Comparison of ENCODE assay signal across 8 mouse cellular contexts in the genomic region with DNA sequence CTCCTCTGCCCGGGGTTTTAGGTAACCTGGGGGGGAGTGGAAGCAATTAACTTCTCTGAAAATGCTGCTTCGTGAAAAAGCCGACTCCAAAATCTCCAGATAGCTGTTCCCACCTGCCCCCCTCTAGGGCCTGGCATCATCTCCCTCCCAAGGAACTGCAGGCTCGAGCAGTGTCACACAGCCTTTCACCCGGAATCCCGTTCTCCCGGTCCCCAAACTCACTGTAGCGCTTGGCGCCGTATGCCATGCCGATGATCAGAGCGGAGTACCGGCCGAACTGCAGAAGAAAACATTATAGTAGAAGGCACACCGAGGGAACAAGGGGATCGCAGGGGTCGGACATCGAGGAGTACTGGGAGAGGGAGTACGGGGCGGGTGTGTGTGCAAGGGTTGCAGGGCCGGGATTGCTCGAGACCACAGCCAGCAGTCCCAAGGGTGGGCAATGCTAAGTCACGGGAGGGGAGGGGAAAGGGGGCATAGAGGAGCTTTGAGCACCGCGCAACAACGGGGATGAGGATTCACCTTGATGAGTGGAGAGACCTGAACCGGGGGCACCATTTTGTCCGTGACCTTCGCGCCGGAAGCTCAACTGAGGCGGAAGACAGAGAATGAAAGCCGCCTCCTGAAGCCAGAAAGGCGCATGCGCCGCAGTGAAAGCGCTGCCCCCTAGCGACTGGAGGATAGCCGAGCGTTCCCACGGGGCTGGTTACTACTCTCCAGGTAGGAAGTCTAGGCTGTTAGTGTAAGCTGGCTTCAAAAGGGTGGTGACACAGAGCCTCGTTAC. TPM values are rescaled to one million over a fixed set of nuclear protein-coding genes. Genes with fewer than 3 reads are reported as not detected.
A peak's percentile ranks its signal among the peaks of the same experiment; 100 is the strongest.
DNase-seq lines count a peak whose midpoint lies in the region; ATAC-seq and TF ChIP-seq lines count a peak whose summit lies in the region.

A gene (minus strand): TSS at position 645 of the 784 bp plus-strand sequence.

- peak; percentile 99 for TF ChIP-seq CTCF in liver, embryonic 14.5 days (IDR thresholded peaks at IDR 0.05; ENCODE audit: low read depth)
- peak; percentile 96 for TF ChIP-seq CTCF in stomach, postnatal 0 days (IDR thresholded peaks at IDR 0.05; ENCODE audit: low read depth)

- WGBS in forebrain, embryonic 10.5 days, result 1% methylated on average over 42 of the region's 42 CpGs
- WGBS in heart, embryonic 15.5 days, result under 1% methylated on average over 42 of the region's 42 CpGs
- WGBS in liver, embryonic 14.5 days (ENCODE audit: insufficient replicate concordance), result under 1% methylated on average over 42 of the region's 42 CpGs
- WGBS in neural tube, embryonic 11.5 days, result under 1% methylated on average over 42 of the region's 42 CpGs
- WGBS in stomach, postnatal 0 days, result under 1% methylated on average over 42 of the region's 42 CpGs

- H3K9ac ChIP-seq in heart, embryonic 15.5 days, result peak within 1 kb of the TSS; percentile 75
- peak within 1 kb of the TSS; percentile 88 for H3K9ac ChIP-seq in liver, embryonic 14.5 days (replicated peaks)
- H3K9ac ChIP-seq in neural tube, embryonic 11.5 days (ENCODE audit: low read length), result peak within 1 kb of the TSS; percentile 88
- peak within 1 kb of the TSS; percentile 93 for H3K9ac ChIP-seq in stomach, postnatal 0 days (ENCODE audit: low read length)

- no peak for TF ChIP-seq EP300 in liver, embryonic 14.5 days (IDR thresholded peaks at IDR 0.05; ENCODE audit: low read depth)
- TF ChIP-seq EP300 in stomach, postnatal 0 days (optimal IDR thresholded peaks at IDR 0.05), result no peak

- H3K4me1 ChIP-seq in forebrain, embryonic 10.5 days, result peaks cover 17% of the 10 kb centered on the region
- peaks cover 18% of the 10 kb centered on the region for H3K4me1 ChIP-seq in heart, embryonic 15.5 days (replicated peaks)
- peaks cover 8 to 10% of the 10 kb centered on the region in 2 experiments for H3K4me1 ChIP-seq in liver, embryonic 14.5 days (replicated peaks; ENCODE audit: control insufficient read depth in 2 of 2, insufficient read depth in 2 of 2, low read length in 1 of 2)
- H3K4me1 ChIP-seq in neural tube, embryonic 11.5 days (ENCODE audit: control insufficient read depth, insufficient read depth, low read length), result peaks cover 6% of the 10 kb centered on the region; the same call in 1 of the 2 replicates
- peaks cover 4% of the 10 kb centered on the region for H3K4me1 ChIP-seq in stomach, postnatal 0 days (replicated peaks; ENCODE audit: control insufficient read depth, insufficient read depth)

- H3K4me3 ChIP-seq in forebrain, embryonic 10.5 days, result peak within 1 kb of the TSS; percentile 96
- H3K4me3 ChIP-seq in heart, embryonic 15.5 days, result peak within 1 kb of the TSS; percentile 74
- H3K4me3 ChIP-seq in liver, embryonic 14.5 days (ENCODE audit: insufficient read depth in 1 of 2, low read depth in 2 of 2, low read length in 2 of 2), result peak within 1 kb of the TSS; percentile 87 to 96
- H3K4me3 ChIP-seq in neural tube, embryonic 11.5 days (ENCODE audit: low read depth, low read length), result peak within 1 kb of the TSS; percentile 93
- peak within 1 kb of the TSS; percentile 79 for H3K4me3 ChIP-seq in stomach, postnatal 0 days (ENCODE audit: low read depth, low read length)

- ATAC-seq in CD4-positive, CD25-positive, alpha-beta regulatory T cell, adult 4 months, result peak; percentile 99
- ATAC-seq in heart, embryonic 15.5 days (replicated peaks; ENCODE audit: insufficient number of reproducible peaks, insufficient read depth, low FRiP score, low read depth), result peak; percentile 80
- peak; percentile 86 for ATAC-seq in liver, embryonic 14.5 days (ENCODE audit: insufficient read depth)
- peak; percentile 87 for ATAC-seq in neural tube, embryonic 11.5 days (ENCODE audit: insufficient read depth, low FRiP score, low TSS enrichment)
- peak; percentile 93 for ATAC-seq in stomach, postnatal 0 days (ENCODE audit: low FRiP score, low TSS enrichment)

- peaks cover 37% of the 10 kb centered on the region for H3K36me3 ChIP-seq in forebrain, embryonic 10.5 days (replicated peaks)
- peaks cover 32% of the 10 kb centered on the region for H3K36me3 ChIP-seq in heart, embryonic 15.5 days
- H3K36me3 ChIP-seq in liver, embryonic 14.5 days (replicated peaks; ENCODE audit: control insufficient read depth, insufficient read depth, low read depth), result peaks cover 17% of the 10 kb centered on the region
- H3K36me3 ChIP-seq in neural tube, embryonic 11.5 days (ENCODE audit: control insufficient read depth, insufficient read depth, low read length), result peaks cover 2% of the 10 kb centered on the region; the same call in 1 of the 2 replicates
- H3K36me3 ChIP-seq in stomach, postnatal 0 days (ENCODE audit: control insufficient read depth, insufficient read depth, low read length), result peaks cover 3% of the 10 kb centered on the region; the same call in 1 of the 2 replicates

- peak within 1 kb of the TSS; percentile 87 for H3K4me2 ChIP-seq in heart, embryonic 15.5 days
- peak within 1 kb of the TSS; percentile 81 for H3K4me2 ChIP-seq in liver, embryonic 14.5 days (ENCODE audit: low read depth)
- peak within 1 kb of the TSS; percentile 83 for H3K4me2 ChIP-seq in neural tube, embryonic 11.5 days (ENCODE audit: low read depth)
- peak within 1 kb of the TSS; percentile 64 for H3K4me2 ChIP-seq in stomach, postnatal 0 days (replicated peaks; ENCODE audit: low read depth)

- peak; percentile 90 for DNase-seq in c-Kit-negative CD71-positive TER-119-positive erythroid progenitor cells, embryonic 14.5 days (ENCODE audit: low read depth, low spot score)
- peak; percentile 90 for DNase-seq in forebrain, embryonic 10.5 days (ENCODE audit: extremely low spot score, low spot score)
- DNase-seq in kidney, postnatal 25 days, result peak; percentile 95
- peak; percentile 84 to 88 (median 84) for DNase-seq in liver, embryonic 14.5 days (ENCODE audit: low read depth in 3 of 3, low spot score in 3 of 3)
- DNase-seq in neural tube, embryonic 11.5 days (ENCODE audit: low spot score), result peak; percentile 94
- DNase-seq in stomach, postnatal 0 days (ENCODE audit: low spot score), result peak; percentile 96

- H3K27ac ChIP-seq in forebrain, embryonic 10.5 days, result peak within 1 kb of the TSS; percentile 92
- H3K27ac ChIP-seq in heart, embryonic 15.5 days, result peak within 1 kb of the TSS; percentile 74
- no peak within 1 kb of the TSS for H3K27ac ChIP-seq in liver, embryonic 14.5 days
- H3K27ac ChIP-seq in neural tube, embryonic 11.5 days (ENCODE audit: low read depth, low read length), result no peak within 1 kb of the TSS
- H3K27ac ChIP-seq in stomach, postnatal 0 days (replicated peaks), result peak within 1 kb of the TSS; percentile 63; the same call in 1 of the 2 replicates

- H3K9me3 ChIP-seq in forebrain, embryonic 10.5 days, result no peaks in the 10 kb centered on the region
- no peaks in the 10 kb centered on the region for H3K9me3 ChIP-seq in heart, embryonic 15.5 days (replicated peaks)
- no peaks in the 10 kb centered on the region for H3K9me3 ChIP-seq in liver, embryonic 14.5 days (ENCODE audit: control insufficient read depth, low read length)
- H3K9me3 ChIP-seq in neural tube, embryonic 11.5 days (ENCODE audit: control insufficient read depth, low read length), result no peaks in the 10 kb centered on the region
- H3K9me3 ChIP-seq in stomach, postnatal 0 days (ENCODE audit: control insufficient read depth, low read length), result no peaks in the 10 kb centered on the region

- H3K27me3 ChIP-seq in forebrain, embryonic 10.5 days (ENCODE audit: poor library complexity, severe bottlenecking), result no peaks in the 10 kb centered on the region
- H3K27me3 ChIP-seq in heart, embryonic 15.5 days, result peaks cover 12% of the 10 kb centered on the region; the same call in 1 of the 2 replicates
- H3K27me3 ChIP-seq in liver, embryonic 14.5 days (ENCODE audit: control insufficient read depth, insufficient read depth, low read length), result no peaks in the 10 kb centered on the region
- no peaks in the 10 kb centered on the region for H3K27me3 ChIP-seq in neural tube, embryonic 11.5 days (ENCODE audit: control insufficient read depth, insufficient read depth, low read length)
- H3K27me3 ChIP-seq in stomach, postnatal 0 days (ENCODE audit: control insufficient read depth, insufficient read depth, low read length), result no peaks in the 10 kb centered on the region

RNA-seq across cellular contexts. Expression of the gene that starts here (rescaled TPM):
- 100 to 1,000 TPM; 145 to 234 TPM for polyA plus RNA-seq in CD4-positive, CD25-positive, alpha-beta regulatory T cell, adult 4 months (2017; shearing (Covaris generic))
- 391 and 392 TPM in 2 replicates for polyA plus RNA-seq in forebrain, embryonic 10.5 days (2016; fragmentation: Nextera tagmentation; extraction: Ambion mirVana)
- 639 and 1,118 TPM in 2 replicates for polyA plus RNA-seq in heart, embryonic 15.5 days (2015; fragmentation: Nextera tagmentation; extraction: Ambion mirVana)
- 76.5 and 99.9 TPM in 2 replicates for polyA plus RNA-seq in liver, embryonic 14.5 days (2012; rRNA removed)
- 274 and 285 TPM in 2 replicates for polyA plus RNA-seq in liver, embryonic 14.5 days (2014; fragmentation: Nextera tagmentation; extraction: Ambion mirVana)
- polyA plus RNA-seq in neural tube, embryonic 11.5 days (2014; fragmentation: Nextera tagmentation; extraction: Ambion mirVana), result 386 and 414 TPM in 2 replicates
- 507 and 641 TPM in 2 replicates for polyA plus RNA-seq in stomach, postnatal 0 days (2015; fragmentation: Nextera tagmentation; extraction: Ambion mirVana)

Comparison
In these comparisons a context has a peak if more than half of its experiments do, and no peak if none do; other contexts are left out.
1. H3K27ac ChIP-seq: peak in forebrain, embryonic 10.5 days (single experiment), heart, embryonic 15.5 days (single experiment) and stomach, postnatal 0 days (single experiment); none in liver, embryonic 14.5 days (single experiment) and neural tube, embryonic 11.5 days (single experiment).
2. Peak in every context shown above with its lines, with median percentiles within 50 percentile points of each other: ATAC-seq, DNase-seq, H3K4me3 ChIP-seq, H3K4me2 ChIP-seq and H3K9ac ChIP-seq.